Mouse (Mus musculus) brain, embryonic 14.5 days (tissue): ENCODE data around the gene Rfx3.

Experiments
- CTCF ChIP-seq: fragments of 200-500 bp; IDR thresholded peaks from 2 replicates; pipeline ENCODE4 v1.5.1; 2012; ENCODE audit warnings: inconsistent platforms, mild to moderate bottlenecking, moderate library complexity, borderline replicate concordance; ENCODE audit not compliant: insufficient read depth, insufficient read length; ENCODE audit errors: extremely low read depth
- POLR2A ChIP-seq: fragments of 200-500 bp; IDR thresholded peaks from 2 replicates; pipeline ENCODE4 v1.6.1; 2012; ENCODE audit warnings: mild to moderate bottlenecking, inconsistent platforms, borderline replicate concordance; ENCODE audit not compliant: poor library complexity, insufficient read depth, insufficient read length, severe bottlenecking; ENCODE audit errors: extremely low read depth

DNA sequence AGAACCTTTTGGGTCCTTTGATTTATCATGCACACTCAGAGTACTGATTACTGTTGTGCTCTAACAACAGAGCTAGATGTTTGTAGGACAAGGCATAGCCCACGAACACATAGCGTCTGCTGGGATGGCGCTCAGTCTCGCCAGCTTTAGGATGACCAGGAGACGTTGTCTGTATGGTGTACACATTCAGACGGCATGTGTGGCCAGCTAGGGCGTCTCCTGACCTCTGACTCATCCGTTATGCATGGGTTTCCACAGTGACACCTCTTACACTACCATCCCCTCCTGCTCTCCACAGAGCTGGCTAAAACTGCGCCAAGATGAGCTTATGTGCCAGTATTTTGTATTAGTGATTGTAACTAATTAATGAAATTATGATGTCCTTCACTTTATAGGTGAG, 108.4 kb downstream of the Rfx3 start:
- TF ChIP-seq CTCF (no peak), POLR2A (no peak)
